Mouse (Mus musculus): Measurements from ENCODE around the gene Mpeg1. TPM values are rescaled to one million over a fixed set of nuclear protein-coding genes. Genes with fewer than 3 reads are reported as not detected.

The Mpeg1 gene
- polyA plus RNA-seq, 1 experiment from 2014 or later, result 0.39 TPM

Other genes starting within 250 kb of the Mpeg1 start
- gene Olfr1432, start 228.2 kb upstream of the Mpeg1 start, polyA plus RNA-seq (2015; fragmentation: Nextera tagmentation; extraction: Ambion mirVana), result not detected in 2 replicates
- not detected in 2 replicates for gene Olfr262, start 219.1 kb upstream of the Mpeg1 start, polyA plus RNA-seq (2015; fragmentation: Nextera tagmentation; extraction: Ambion mirVana)
- not detected in 2 replicates for gene Olfr235, start 199.7 kb upstream of the Mpeg1 start, polyA plus RNA-seq (2015; fragmentation: Nextera tagmentation; extraction: Ambion mirVana)
- not detected in 2 replicates for gene Olfr1434, start 180.9 kb upstream of the Mpeg1 start, polyA plus RNA-seq (2015; fragmentation: Nextera tagmentation; extraction: Ambion mirVana)
- gene Olfr1436, start 161.6 kb upstream of the Mpeg1 start, polyA plus RNA-seq (2015; fragmentation: Nextera tagmentation; extraction: Ambion mirVana), result not detected in 2 replicates
- gene Olfr1437, start 135.7 kb upstream of the Mpeg1 start, polyA plus RNA-seq (2015; fragmentation: Nextera tagmentation; extraction: Ambion mirVana), result not detected in 2 replicates
- gene Olfr1438-ps1, start 124.9 kb upstream of the Mpeg1 start, polyA plus RNA-seq (2015; fragmentation: Nextera tagmentation; extraction: Ambion mirVana), result not detected in 2 replicates
- gene Olfr1440, start 73.5 kb upstream of the Mpeg1 start, polyA plus RNA-seq (2015; fragmentation: Nextera tagmentation; extraction: Ambion mirVana), result not detected in 2 replicates
- not detected in 2 replicates for gene Olfr1441, start 43.3 kb upstream of the Mpeg1 start, polyA plus RNA-seq (2015; fragmentation: Nextera tagmentation; extraction: Ambion mirVana)
- gene Pfpl, start 32.9 kb upstream of the Mpeg1 start, polyA plus RNA-seq (2015; fragmentation: Nextera tagmentation; extraction: Ambion mirVana), result not detected in 2 replicates
- 1.5 and 1.9 TPM in 2 replicates for gene Dtx4, start 40.7 kb downstream of the Mpeg1 start, polyA plus RNA-seq (2015; fragmentation: Nextera tagmentation; extraction: Ambion mirVana)
- gene Fam111a, start 85.0 kb downstream of the Mpeg1 start, polyA plus RNA-seq (2015; fragmentation: Nextera tagmentation; extraction: Ambion mirVana), result 16.9 and 17.5 TPM in 2 replicates
- gene Gm4952, start 139.2 kb downstream of the Mpeg1 start, polyA plus RNA-seq (2015; fragmentation: Nextera tagmentation; extraction: Ambion mirVana), result 0.10 and 0.12 TPM in 2 replicates
- 0.05 TPM in 1 of 2 replicates, not detected in the other for gene Glyat, start 172.5 kb downstream of the Mpeg1 start, polyA plus RNA-seq (2015; fragmentation: Nextera tagmentation; extraction: Ambion mirVana)
- not detected in 2 replicates for gene Olfr1442, start 209.7 kb downstream of the Mpeg1 start, polyA plus RNA-seq (2015; fragmentation: Nextera tagmentation; extraction: Ambion mirVana)
- gene Olfr1443, start 217.3 kb downstream of the Mpeg1 start, polyA plus RNA-seq (2015; fragmentation: Nextera tagmentation; extraction: Ambion mirVana), result not detected in 2 replicates
- not detected in 2 replicates for gene Keg1, start 235.0 kb downstream of the Mpeg1 start, polyA plus RNA-seq (2015; fragmentation: Nextera tagmentation; extraction: Ambion mirVana)